Mouse (Mus musculus) ES-Bruce4 (cell line): Measurements from ENCODE around the gene Apln.

ENCODE experiments used
- CTCF ChIP-seq: IDR thresholded peaks from one replicate; pipeline ENCODE4 v1.8.1; 2011; ENCODE audit warnings: low read depth, low read length
- EP300 ChIP-seq: IDR thresholded peaks from 2 replicates; pipeline ENCODE4 v1.6.1; 2011; ENCODE audit warnings: low read depth, low read length; ENCODE audit not compliant: insufficient read depth
- POLR2A ChIP-seq: IDR thresholded peaks from one replicate; pipeline ENCODE4 v1.8.1; 2011; ENCODE audit warnings: low read length; ENCODE audit not compliant: insufficient read depth

- TF ChIP-seq CTCF, result no peak
- no peak for TF ChIP-seq POLR2A
- TF ChIP-seq EP300, result no peak
Measured at GRCm38 (mm10) chrX:48033024-48033423, 1.6 kb downstream of the Apln start.
